Mouse (Mus musculus) retina, postnatal 1 day (tissue): Measurements from ENCODE around the gene Olfr1036.
"Not testable (repeated sequence)": the region's sequence is repeated elsewhere in the genome, so short reads cannot be mapped to it uniquely, and the experiment has no call there.

Source experiments
- DNase-seq: peaks from one replicate; pipeline ENCODE4 v3.0.0-alpha.2; 2012

The Olfr1036 gene

GRCm38 (mm10) chr2:86073692-86074091 is at the start of gene Olfr1036:
TSS of gene Olfr1036 (plus strand) at chr2:86073992.
- DNase-seq: not testable (repeated sequence)

- DNase-seq: no peak
These were observed 28.2 kb upstream of the Olfr1036 start, which contains the start of gene Olfr1034 for GRCm38 (mm10) chr2:86045561-86045960. TSS of gene Olfr1034 (plus strand) at chr2:86045861.

- not testable (repeated sequence) for DNase-seq
These were observed 23.0 kb upstream of the Olfr1036 start for GRCm38 (mm10) chr2:86050777-86051176.

- DNase-seq: not testable (repeated sequence)
These were observed 10.0 kb upstream of the Olfr1036 start for GRCm38 (mm10) chr2:86063766-86064165.

DNA sequence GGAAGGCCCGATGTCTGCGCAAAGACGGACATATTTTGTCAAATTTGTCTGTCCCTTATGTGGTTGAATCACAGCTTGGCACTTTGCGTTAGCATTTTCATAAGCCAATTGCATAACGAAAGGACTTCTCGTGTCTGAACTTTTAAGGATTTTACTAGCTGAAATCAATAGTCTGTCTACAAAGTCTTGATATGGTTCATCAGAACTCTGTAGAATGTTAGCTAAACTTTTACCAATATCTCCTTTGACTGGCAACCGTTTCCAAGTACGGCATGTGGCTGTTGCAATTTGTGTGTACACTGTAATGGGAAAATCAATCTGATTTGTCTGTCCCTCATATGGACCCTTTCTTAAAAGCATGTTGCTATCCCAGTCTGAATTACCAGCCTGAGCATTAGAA is 3.6 kb upstream of the Olfr1036 start:
- no peak for DNase-seq

DNA sequence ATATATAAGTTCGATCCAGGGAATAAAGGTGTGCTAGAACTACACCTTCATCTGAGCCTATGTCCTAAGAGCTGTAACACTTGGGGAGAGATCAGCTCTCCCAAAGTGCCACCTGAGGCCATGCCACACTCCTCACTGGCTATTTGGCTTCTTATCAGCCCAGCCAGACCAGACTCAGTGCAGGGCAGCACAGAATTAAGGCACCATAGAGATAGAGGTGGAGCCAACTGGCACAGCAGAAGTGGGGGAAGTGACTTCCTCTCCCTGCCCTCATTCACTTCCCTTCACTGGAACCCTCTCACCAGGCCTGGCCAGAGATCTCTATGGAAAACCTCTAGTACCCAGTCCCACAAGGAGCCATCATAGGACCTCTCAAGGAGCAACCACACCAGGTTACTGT is 6.7 kb downstream of the Olfr1036 start:
- DNase-seq: not testable (repeated sequence)

DNA sequence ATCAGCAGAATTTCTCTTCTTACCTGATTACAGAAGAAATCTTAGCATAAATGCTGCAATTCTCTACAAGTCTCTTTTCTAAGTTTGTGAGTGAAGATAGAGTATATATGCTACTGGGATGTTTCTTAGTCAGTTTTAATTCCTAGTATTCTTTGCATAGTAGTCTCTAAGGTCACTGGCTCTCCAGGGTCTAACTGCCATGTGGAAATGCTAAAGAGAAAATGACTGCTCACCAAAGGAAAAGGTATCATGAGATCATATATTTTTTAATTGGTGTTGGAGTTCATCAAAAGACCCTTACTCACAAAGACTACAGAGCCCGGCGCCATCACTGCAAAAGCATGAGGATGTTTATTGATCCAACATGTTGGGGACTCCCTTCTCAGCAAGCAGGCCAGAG is 13.5 kb downstream of the Olfr1036 start, which contains the start of gene Olfr1037:
Olfr1037 (minus strand) TSS at position 101 of the 400 bp plus-strand sequence.
- DNase-seq: no peak
